Mouse (Mus musculus): ENCODE results near the gene Ncoa3. TPM values are rescaled to one million over a fixed set of nuclear protein-coding genes. Genes with fewer than 3 reads are reported as not detected.

The Ncoa3 gene
- polyA plus RNA-seq, 1 experiment from 2014 or later, result 15.5 TPM

- H3K9me3 ChIP-seq (replicated peaks; ENCODE audit: control insufficient read depth, low read length, poor library complexity, severe bottlenecking), result no peaks in the 10 kb centered on the region
- H3K4me1 ChIP-seq (ENCODE audit: control insufficient read depth, insufficient read depth, low read length), result peaks cover 31% of the 10 kb centered on the region
- H3K4me3 ChIP-seq (ENCODE audit: low read depth, low read length), result no peak overlapping the region
- H3K9ac ChIP-seq (ENCODE audit: low read depth, low read length), result no peak overlapping the region
- H3K4me2 ChIP-seq (ENCODE audit: low read length), result no peak overlapping the region
- ATAC-seq, result no peak
- H3K27me3 ChIP-seq (ENCODE audit: control insufficient read depth, insufficient read depth, low read depth, low read length), result no peaks in the 10 kb centered on the region
- no peaks in the 10 kb centered on the region for H3K36me3 ChIP-seq (ENCODE audit: control insufficient read depth, insufficient read depth, low read length)
- 93% methylated on average over 8 of the region's 8 CpGs for WGBS
- no peak overlapping the region for H3K27ac ChIP-seq (ENCODE audit: low read length)
Measured at GRCm38 (mm10) chr2:165995711-165996110, 3.3 kb downstream of the Ncoa3 start.

GRCm38 (mm10) chr2:165996130-165996529 is 3.7 kb downstream of the Ncoa3 start:
- Histone ChIP-seq H3K4me3 (ENCODE audit: low read depth, low read length) (no peak overlapping the region), H3K9ac (ENCODE audit: low read depth, low read length) (no peak overlapping the region), H3K4me1 (ENCODE audit: control insufficient read depth, insufficient read depth, low read length) (peaks cover 35% of the 10 kb centered on the region), H3K36me3 (ENCODE audit: control insufficient read depth, insufficient read depth, low read length) (no peaks in the 10 kb centered on the region), H3K27ac (ENCODE audit: low read length) (no peak overlapping the region), H3K4me2 (ENCODE audit: low read length) (no peak overlapping the region), H3K9me3 (replicated peaks; ENCODE audit: control insufficient read depth, low read length, poor library complexity, severe bottlenecking) (no peaks in the 10 kb centered on the region), H3K27me3 (ENCODE audit: control insufficient read depth, insufficient read depth, low read depth, low read length) (no peaks in the 10 kb centered on the region)
- ATAC-seq, result no peak
- 89% methylated on average over 4 of the region's 4 CpGs for WGBS

- Histone ChIP-seq H3K27me3 (ENCODE audit: control insufficient read depth, insufficient read depth, low read depth, low read length) (no peaks in the 10 kb centered on the region), H3K9me3 (replicated peaks; ENCODE audit: control insufficient read depth, low read length, poor library complexity, severe bottlenecking) (no peaks in the 10 kb centered on the region), H3K4me3 (ENCODE audit: low read depth, low read length) (no peak overlapping the region), H3K9ac (ENCODE audit: low read depth, low read length) (no peak overlapping the region), H3K4me2 (ENCODE audit: low read length) (no peak overlapping the region), H3K36me3 (ENCODE audit: control insufficient read depth, insufficient read depth, low read length) (no peaks in the 10 kb centered on the region), H3K4me1 (ENCODE audit: control insufficient read depth, insufficient read depth, low read length) (peaks cover 37% of the 10 kb centered on the region), H3K27ac (ENCODE audit: low read length) (no peak overlapping the region)
- ATAC-seq, result no peak
- 94% methylated on average over 8 of the region's 8 CpGs for WGBS
Measured at GRCm38 (mm10) chr2:165997256-165997967, 5.0 kb downstream of the Ncoa3 start.

GRCm38 (mm10) chr2:165998969-165999368 is 6.5 kb downstream of the Ncoa3 start:
- peaks cover 31% of the 10 kb centered on the region for H3K4me1 ChIP-seq (ENCODE audit: control insufficient read depth, insufficient read depth, low read length)
- no peak for ATAC-seq
- no peaks in the 10 kb centered on the region for H3K27me3 ChIP-seq (ENCODE audit: control insufficient read depth, insufficient read depth, low read depth, low read length)
- H3K4me3 ChIP-seq (ENCODE audit: low read depth, low read length), result no peak overlapping the region
- H3K9me3 ChIP-seq (replicated peaks; ENCODE audit: control insufficient read depth, low read length, poor library complexity, severe bottlenecking), result no peaks in the 10 kb centered on the region
- no peak overlapping the region for H3K4me2 ChIP-seq (ENCODE audit: low read length)
- 34% methylated on average over 4 of the region's 4 CpGs for WGBS
- no peaks in the 10 kb centered on the region for H3K36me3 ChIP-seq (ENCODE audit: control insufficient read depth, insufficient read depth, low read length)
- H3K9ac ChIP-seq (ENCODE audit: low read depth, low read length), result no peak overlapping the region
- no peak overlapping the region for H3K27ac ChIP-seq (ENCODE audit: low read length)

- Histone ChIP-seq H3K27me3 (ENCODE audit: control insufficient read depth, insufficient read depth, low read depth, low read length) (no peaks in the 10 kb centered on the region), H3K4me1 (ENCODE audit: control insufficient read depth, insufficient read depth, low read length) (peaks cover 26% of the 10 kb centered on the region), H3K9me3 (replicated peaks; ENCODE audit: control insufficient read depth, low read length, poor library complexity, severe bottlenecking) (no peaks in the 10 kb centered on the region), H3K36me3 (ENCODE audit: control insufficient read depth, insufficient read depth, low read length) (no peaks in the 10 kb centered on the region), H3K4me3 (ENCODE audit: low read depth, low read length) (no peak overlapping the region), H3K9ac (ENCODE audit: low read depth, low read length) (no peak overlapping the region), H3K27ac (ENCODE audit: low read length) (no peak overlapping the region), H3K4me2 (ENCODE audit: low read length) (no peak overlapping the region)
- WGBS, result 3% methylated on average over 5 of the region's 5 CpGs
- ATAC-seq, result no peak
Measured at GRCm38 (mm10) chr2:165999790-166000189, 7.4 kb downstream of the Ncoa3 start.

- Histone ChIP-seq H3K27me3 (ENCODE audit: control insufficient read depth, insufficient read depth, low read depth, low read length) (no peaks in the 10 kb centered on the region), H3K4me1 (ENCODE audit: control insufficient read depth, insufficient read depth, low read length) (peaks cover 25% of the 10 kb centered on the region), H3K4me2 (ENCODE audit: low read length) (no peak overlapping the region), H3K9ac (ENCODE audit: low read depth, low read length) (no peak overlapping the region), H3K36me3 (ENCODE audit: control insufficient read depth, insufficient read depth, low read length) (no peaks in the 10 kb centered on the region), H3K4me3 (ENCODE audit: low read depth, low read length) (no peak overlapping the region), H3K27ac (ENCODE audit: low read length) (peak overlapping the region; percentile 6; the same call in 1 of the 2 replicates), H3K9me3 (replicated peaks; ENCODE audit: control insufficient read depth, low read length, poor library complexity, severe bottlenecking) (no peaks in the 10 kb centered on the region)
- WGBS, result 8% methylated on average over 5 of the region's 5 CpGs
- ATAC-seq, result no peak
Measured at GRCm38 (mm10) chr2:166000242-166000641, 7.8 kb downstream of the Ncoa3 start.

- H3K27ac ChIP-seq (ENCODE audit: low read length), result peak overlapping the region; percentile 23; the same call in 1 of the 2 replicates
Measured at GRCm38 (mm10) chr2:166000769-166001168, 8.3 kb downstream of the Ncoa3 start.

GRCm38 (mm10) chr2:166001362-166001761 is 8.9 kb downstream of the Ncoa3 start:
- Histone ChIP-seq H3K36me3 (ENCODE audit: control insufficient read depth, insufficient read depth, low read length) (no peaks in the 10 kb centered on the region), H3K9me3 (replicated peaks; ENCODE audit: control insufficient read depth, low read length, poor library complexity, severe bottlenecking) (no peaks in the 10 kb centered on the region), H3K4me2 (ENCODE audit: low read length) (no peak overlapping the region), H3K27me3 (ENCODE audit: control insufficient read depth, insufficient read depth, low read depth, low read length) (no peaks in the 10 kb centered on the region), H3K4me1 (ENCODE audit: control insufficient read depth, insufficient read depth, low read length) (peaks cover 24% of the 10 kb centered on the region), H3K27ac (ENCODE audit: low read length) (no peak overlapping the region), H3K4me3 (ENCODE audit: low read depth, low read length) (no peak overlapping the region), H3K9ac (ENCODE audit: low read depth, low read length) (no peak overlapping the region)
- no peak for ATAC-seq
- WGBS, result 33% methylated on average over 2 of the region's 2 CpGs

More at GRCm38 (mm10) chr2:166000769-166001168, 8.3 kb downstream of the Ncoa3 start:
- no peaks in the 10 kb centered on the region for H3K9me3 ChIP-seq (replicated peaks; ENCODE audit: control insufficient read depth, low read length, poor library complexity, severe bottlenecking)
- H3K27me3 ChIP-seq (ENCODE audit: control insufficient read depth, insufficient read depth, low read depth, low read length), result no peaks in the 10 kb centered on the region
- no peaks in the 10 kb centered on the region for H3K36me3 ChIP-seq (ENCODE audit: control insufficient read depth, insufficient read depth, low read length)
- no peak overlapping the region for H3K9ac ChIP-seq (ENCODE audit: low read depth, low read length)
- no peak for ATAC-seq
- H3K4me2 ChIP-seq (ENCODE audit: low read length), result peak overlapping the region; percentile 12; the same call in 1 of the 2 replicates
- no peak overlapping the region for H3K4me3 ChIP-seq (ENCODE audit: low read depth, low read length)
- peaks cover 24% of the 10 kb centered on the region for H3K4me1 ChIP-seq (ENCODE audit: control insufficient read depth, insufficient read depth, low read length)
- WGBS, result 6% methylated on average over 5 of the region's 5 CpGs

GRCm38 (mm10) chr2:166001768-166002167 is 9.3 kb downstream of the Ncoa3 start:
- no peaks in the 10 kb centered on the region for H3K9me3 ChIP-seq (replicated peaks; ENCODE audit: control insufficient read depth, low read length, poor library complexity, severe bottlenecking)
- H3K4me2 ChIP-seq (ENCODE audit: low read length), result no peak overlapping the region
- H3K36me3 ChIP-seq (ENCODE audit: control insufficient read depth, insufficient read depth, low read length), result no peaks in the 10 kb centered on the region
- no peak overlapping the region for H3K9ac ChIP-seq (ENCODE audit: low read depth, low read length)
- no peak for ATAC-seq
- peaks cover 24% of the 10 kb centered on the region for H3K4me1 ChIP-seq (ENCODE audit: control insufficient read depth, insufficient read depth, low read length)
- no peaks in the 10 kb centered on the region for H3K27me3 ChIP-seq (ENCODE audit: control insufficient read depth, insufficient read depth, low read depth, low read length)
- 83% methylated on average over 2 of the region's 2 CpGs for WGBS
- H3K4me3 ChIP-seq (ENCODE audit: low read depth, low read length), result no peak overlapping the region
- no peak overlapping the region for H3K27ac ChIP-seq (ENCODE audit: low read length)
